Mouse (Mus musculus): ENCODE data around the gene B4galt4. TPM values are rescaled to one million over a fixed set of nuclear protein-coding genes. Genes with fewer than 3 reads are reported as not detected.

Gene B4galt4
- polyA plus RNA-seq, 2 experiments, result 18.7 to 30.9 TPM

- Histone ChIP-seq H3K9ac (ENCODE audit: low read depth, low read length, severe bottlenecking) (no peak overlapping the region), H3K4me2 (replicated peaks; ENCODE audit: low read depth, low read length, severe bottlenecking) (peak overlapping the region; percentile 20; the same call in 1 of the 2 replicates), H3K36me3 (ENCODE audit: control insufficient read depth, insufficient read depth, low read length) (no peaks in the 10 kb centered on the region), H3K4me1 (ENCODE audit: control insufficient read depth, insufficient read depth, low read length) (peaks cover 24% of the 10 kb centered on the region), H3K9me3 (ENCODE audit: control insufficient read depth, low read length) (no peaks in the 10 kb centered on the region), H3K27me3 (ENCODE audit: control insufficient read depth, insufficient read depth, low read length) (no peaks in the 10 kb centered on the region), H3K4me3 (replicated peaks; ENCODE audit: low read length) (no peak overlapping the region), H3K27ac (replicated peaks; ENCODE audit: low read depth, low read length) (peak overlapping the region; percentile 70)
- 24% methylated on average over 9 of the region's 9 CpGs for WGBS
- peak; percentile 60 for DNase-seq (ENCODE audit: low spot score)
- TF ChIP-seq POLR2A (IDR thresholded peaks at IDR 0.05; ENCODE audit: borderline replicate concordance, extremely low read depth, insufficient read depth, insufficient read length), result no peak
- ATAC-seq (ENCODE audit: low FRiP score, low read depth), result peak; percentile 81
These were observed 40.4 kb upstream of the B4galt4 start for GRCm38 (mm10) chr16:38701492-38702185.

GRCm38 (mm10) chr16:38702316-38702715, 39.7 kb upstream of the B4galt4 start:
- Histone ChIP-seq H3K9ac (ENCODE audit: low read depth, low read length, severe bottlenecking) (0 out of 2 replicates have a peak overlapping the region, but pooled peaks have one; percentile 26), H3K4me2 (replicated peaks; ENCODE audit: low read depth, low read length, severe bottlenecking) (peak overlapping the region; percentile 20; the same call in 1 of the 2 replicates), H3K4me1 (ENCODE audit: control insufficient read depth, insufficient read depth, low read length) (peaks cover 24% of the 10 kb centered on the region), H3K36me3 (ENCODE audit: control insufficient read depth, insufficient read depth, low read length) (no peaks in the 10 kb centered on the region), H3K27me3 (ENCODE audit: control insufficient read depth, insufficient read depth, low read length) (no peaks in the 10 kb centered on the region), H3K4me3 (replicated peaks; ENCODE audit: low read length) (no peak overlapping the region), H3K27ac (replicated peaks; ENCODE audit: low read depth, low read length) (peak overlapping the region; percentile 70), H3K9me3 (ENCODE audit: control insufficient read depth, low read length) (no peaks in the 10 kb centered on the region)
- ATAC-seq (ENCODE audit: low FRiP score, low read depth) (no peak), DNase-seq (ENCODE audit: low spot score) (no peak)
- 77% methylated on average over 3 of the region's 3 CpGs for WGBS
- TF ChIP-seq POLR2A (IDR thresholded peaks at IDR 0.05; ENCODE audit: borderline replicate concordance, extremely low read depth, insufficient read depth, insufficient read length), result no peak

GRCm38 (mm10) chr16:38703501-38703900, 38.6 kb upstream of the B4galt4 start:
- no peak for DNase-seq (ENCODE audit: low spot score)
- no peak overlapping the region for H3K4me3 ChIP-seq (replicated peaks; ENCODE audit: low read length)
- H3K27ac ChIP-seq (replicated peaks; ENCODE audit: low read depth, low read length), result no peak overlapping the region
- ATAC-seq (ENCODE audit: low FRiP score, low read depth), result no peak
- no peak overlapping the region for H3K4me2 ChIP-seq (replicated peaks; ENCODE audit: low read depth, low read length, severe bottlenecking)
- TF ChIP-seq POLR2A (IDR thresholded peaks at IDR 0.05; ENCODE audit: borderline replicate concordance, extremely low read depth, insufficient read depth, insufficient read length), result no peak
- H3K27me3 ChIP-seq (ENCODE audit: control insufficient read depth, insufficient read depth, low read length), result no peaks in the 10 kb centered on the region
- no peak overlapping the region for H3K9ac ChIP-seq (ENCODE audit: low read depth, low read length, severe bottlenecking)
- no peaks in the 10 kb centered on the region for H3K36me3 ChIP-seq (ENCODE audit: control insufficient read depth, insufficient read depth, low read length)
- peaks cover 24% of the 10 kb centered on the region for H3K4me1 ChIP-seq (ENCODE audit: control insufficient read depth, insufficient read depth, low read length)
- WGBS, result 21% methylated on average over 6 of the region's 6 CpGs
- no peaks in the 10 kb centered on the region for H3K9me3 ChIP-seq (ENCODE audit: control insufficient read depth, low read length)

GRCm38 (mm10) chr16:38705531-38706281, 36.4 kb upstream of the B4galt4 start:
- Histone ChIP-seq H3K4me2 (replicated peaks; ENCODE audit: low read depth, low read length, severe bottlenecking) (no peak overlapping the region), H3K4me1 (ENCODE audit: control insufficient read depth, insufficient read depth, low read length) (peaks cover 18% of the 10 kb centered on the region), H3K27ac (replicated peaks; ENCODE audit: low read depth, low read length) (no peak overlapping the region), H3K36me3 (ENCODE audit: control insufficient read depth, insufficient read depth, low read length) (peaks cover 5% of the 10 kb centered on the region; the same call in 1 of the 2 replicates), H3K9me3 (ENCODE audit: control insufficient read depth, low read length) (no peaks in the 10 kb centered on the region), H3K4me3 (replicated peaks; ENCODE audit: low read length) (no peak overlapping the region), H3K27me3 (ENCODE audit: control insufficient read depth, insufficient read depth, low read length) (no peaks in the 10 kb centered on the region), H3K9ac (ENCODE audit: low read depth, low read length, severe bottlenecking) (no peak overlapping the region)
- DNase-seq (ENCODE audit: low spot score) (no peak), ATAC-seq (ENCODE audit: low FRiP score, low read depth) (no peak)
- no peak for TF ChIP-seq POLR2A (IDR thresholded peaks at IDR 0.05; ENCODE audit: borderline replicate concordance, extremely low read depth, insufficient read depth, insufficient read length)
- WGBS, result 74% methylated on average over 9 of the region's 9 CpGs

GRCm38 (mm10) chr16:38706782-38707181, 35.3 kb upstream of the B4galt4 start:
- Histone ChIP-seq H3K9me3 (ENCODE audit: control insufficient read depth, low read length) (no peaks in the 10 kb centered on the region), H3K27ac (replicated peaks; ENCODE audit: low read depth, low read length) (no peak overlapping the region), H3K27me3 (ENCODE audit: control insufficient read depth, insufficient read depth, low read length) (no peaks in the 10 kb centered on the region), H3K4me3 (replicated peaks; ENCODE audit: low read length) (no peak overlapping the region), H3K36me3 (ENCODE audit: control insufficient read depth, insufficient read depth, low read length) (peaks cover 5% of the 10 kb centered on the region; the same call in 1 of the 2 replicates), H3K9ac (ENCODE audit: low read depth, low read length, severe bottlenecking) (no peak overlapping the region), H3K4me1 (ENCODE audit: control insufficient read depth, insufficient read depth, low read length) (peaks cover 11% of the 10 kb centered on the region), H3K4me2 (replicated peaks; ENCODE audit: low read depth, low read length, severe bottlenecking) (no peak overlapping the region)
- DNase-seq (ENCODE audit: low spot score) (no peak), ATAC-seq (ENCODE audit: low FRiP score, low read depth) (no peak)
- 62% methylated on average over 7 of the region's 7 CpGs for WGBS
- no peak for TF ChIP-seq POLR2A (IDR thresholded peaks at IDR 0.05; ENCODE audit: borderline replicate concordance, extremely low read depth, insufficient read depth, insufficient read length)

Measured in limb, embryonic 14.5 days (tissue).